Mouse (Mus musculus) thymus, adult 2 months (tissue): Measurements from ENCODE around the gene Higd1b.

Source experiments
- CTCF ChIP-seq: fragments of 200-500 bp; IDR thresholded peaks from 2 replicates; pipeline ENCODE4 v1.5.1; 2012; ENCODE audit warnings: mild to moderate bottlenecking, control low read depth, low read length, moderate library complexity, borderline replicate concordance; ENCODE audit not compliant: control insufficient read depth, poor library complexity, insufficient read depth; ENCODE audit errors: extremely low read depth
- POLR2A ChIP-seq: fragments of 200-500 bp; IDR thresholded peaks from 2 replicates; pipeline ENCODE4 v1.6.1; 2012; ENCODE audit warnings: mild to moderate bottlenecking, low read length, control low read depth, moderate library complexity; ENCODE audit not compliant: control insufficient read depth, poor library complexity, insufficient read depth; ENCODE audit errors: extremely low read depth

- TF ChIP-seq CTCF, result no peak
- TF ChIP-seq POLR2A, result no peak
These were observed 39.2 kb downstream of the Higd1b start for GRCm38 (mm10) chr11:102874801-102875334.
